Mouse (Mus musculus) intestine, postnatal 0 days (tissue): Measurements from ENCODE around the gene Aatk. TPM values are rescaled to one million over a fixed set of nuclear protein-coding genes. Genes with fewer than 3 reads are reported as not detected.

Experiments
- ATAC-seq: fragments of 200-750 bp; cut with Nextera tagmentation; 2 replicates; pipeline ENCODE4 v1.8.0; 2017; ENCODE audit warnings: mild to moderate bottlenecking, moderate TSS enrichment, moderate library complexity
- H3K27ac ChIP-seq: fragments of 300-500 bp; sonication (generic); 2 replicates; pipeline ENCODE4 v1.5.1; 2014; ENCODE audit warnings: mild to moderate bottlenecking, low read depth, low read length, moderate library complexity
- H3K27me3 ChIP-seq: fragments of 300-500 bp; sonication (generic); replicated peaks from 2 replicates; pipeline ENCODE4 v1.6.1; 2014; ENCODE audit warnings: low read length, mixed read lengths; ENCODE audit not compliant: control insufficient read depth, insufficient read depth
- H3K36me3 ChIP-seq: fragments of 300-500 bp; sonication (generic); 2 replicates; pipeline ENCODE4 v1.6.1; 2014; ENCODE audit warnings: mild to moderate bottlenecking, moderate library complexity; ENCODE audit not compliant: control insufficient read depth, insufficient read depth
- H3K4me1 ChIP-seq: fragments of 300-500 bp; sonication (generic); replicated peaks from 2 replicates; pipeline ENCODE4 v1.6.1; 2014; ENCODE audit warnings: antibody characterized with exemption, low read length, mixed read lengths; ENCODE audit not compliant: control insufficient read depth, insufficient read depth
- H3K4me2 ChIP-seq: fragments of 300-500 bp; sonication (generic); replicated peaks from 2 replicates; pipeline ENCODE4 v1.6.1; 2014; ENCODE audit warnings: low read depth, mild to moderate bottlenecking, moderate library complexity
- H3K4me3 ChIP-seq: fragments of 300-500 bp; sonication (generic); 2 replicates; pipeline ENCODE4 v1.5.1; 2014; ENCODE audit warnings: low read depth, low read length
- H3K9ac ChIP-seq: fragments of 300-500 bp; sonication (generic); 2 replicates; pipeline ENCODE4 v1.6.1; 2014; ENCODE audit warnings: mild to moderate bottlenecking, low read depth, low read length
- H3K9me3 ChIP-seq: fragments of 300-500 bp; sonication (generic); 2 replicates; pipeline ENCODE4 v1.6.1; 2016; ENCODE audit warnings: mixed run types; ENCODE audit not compliant: control insufficient read depth
- CTCF ChIP-seq: sonication (generic); IDR thresholded peaks from 2 replicates; pipeline ENCODE4 v1.5.1; 2016; ENCODE audit warnings: low read depth, mild to moderate bottlenecking, control low read depth, antibody characterized with exemption, moderate library complexity
- WGBS: fragments of 180-500 bp; shearing (Covaris S2); extraction: QIAGEN DNeasy Blood & Tissue Kit; methylation state at CpG from one replicate; pipeline ENCODE4 v1.1.7; 2014; 5-methylcytosine and 5-hydroxymethylcytosine counted together
- polyA plus RNA-seq: library from polyadenylated mRNA; unstranded; fragments of >200 nt; fragmentation: Nextera tagmentation; extraction: Ambion mirVana; gene quantifications from 2 replicates; pipeline ENCODE4 v1.2.1, GENCODE M21; 2015

Aatk gene
- polyA plus RNA-seq, 1 experiment from 2014 or later = 1.7 TPM

- TF ChIP-seq CTCF = no peak
- H3K9me3 ChIP-seq = no peaks in the 10 kb centered on the region
- no peaks in the 10 kb centered on the region for H3K27me3 ChIP-seq
- 75% methylated on average over 8 of the region's 8 CpGs for WGBS
- no peak overlapping the region for H3K4me3 ChIP-seq
- H3K27ac ChIP-seq = no peak overlapping the region
- no peak overlapping the region for H3K9ac ChIP-seq
- no peak for ATAC-seq
- H3K4me1 ChIP-seq = no peaks in the 10 kb centered on the region
- H3K4me2 ChIP-seq = no peak overlapping the region
- H3K36me3 ChIP-seq = no peaks in the 10 kb centered on the region
Observed at GRCm38 (mm10) chr11:120022216-120022615, 24.8 kb downstream of the Aatk start.

DNA sequence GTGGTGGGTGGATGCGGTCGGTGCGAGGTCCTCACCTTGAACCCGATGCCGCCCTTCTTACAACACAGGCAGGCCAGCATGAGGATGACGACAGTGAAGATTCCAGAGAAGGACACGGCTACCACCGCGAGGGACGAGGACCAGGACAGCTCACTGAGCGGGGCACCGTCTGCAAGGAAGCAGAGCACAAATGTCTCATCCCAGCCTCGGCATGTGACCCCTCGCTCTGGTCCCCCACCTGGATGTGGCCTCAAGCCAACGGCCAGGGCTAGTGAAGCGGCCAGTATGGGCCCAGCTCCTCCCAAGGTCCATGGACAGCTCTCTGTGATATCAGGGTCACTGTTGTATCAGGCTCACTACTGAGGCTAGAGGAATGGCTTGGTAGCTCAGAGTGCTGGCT is 25.6 kb downstream of the Aatk start:
- Histone ChIP-seq H3K4me3 (no peak overlapping the region), H3K4me1 (no peaks in the 10 kb centered on the region), H3K4me2 (no peak overlapping the region), H3K9ac (no peak overlapping the region), H3K27ac (no peak overlapping the region), H3K27me3 (no peaks in the 10 kb centered on the region), H3K36me3 (no peaks in the 10 kb centered on the region), H3K9me3 (no peaks in the 10 kb centered on the region)
- TF ChIP-seq CTCF = no peak
- WGBS = 91% methylated on average over 16 of the region's 16 CpGs
- ATAC-seq = no peak

GRCm38 (mm10) chr11:120019542-120020440 is 27.2 kb downstream of the Aatk start:
- TF ChIP-seq CTCF = no peak
- WGBS = 76% methylated on average over 23 of the region's 23 CpGs
- Histone ChIP-seq H3K36me3 (no peaks in the 10 kb centered on the region), H3K4me1 (no peaks in the 10 kb centered on the region), H3K27me3 (no peaks in the 10 kb centered on the region), H3K27ac (no peak overlapping the region), H3K9ac (no peak overlapping the region), H3K9me3 (no peaks in the 10 kb centered on the region), H3K4me3 (no peak overlapping the region), H3K4me2 (no peak overlapping the region)
- no peak for ATAC-seq

- Histone ChIP-seq H3K27me3 (peaks cover 6% of the 10 kb centered on the region; the same call in 1 of the 2 replicates), H3K9ac (no peak overlapping the region), H3K27ac (no peak overlapping the region), H3K4me1 (no peaks in the 10 kb centered on the region), H3K36me3 (no peaks in the 10 kb centered on the region), H3K4me3 (no peak overlapping the region), H3K4me2 (no peak overlapping the region), H3K9me3 (no peaks in the 10 kb centered on the region)
- no peak for ATAC-seq
- 83% methylated on average over 8 of the region's 8 CpGs for WGBS
- TF ChIP-seq CTCF = no peak
Observed at GRCm38 (mm10) chr11:120017011-120017410, 30.0 kb downstream of the Aatk start.

DNA sequence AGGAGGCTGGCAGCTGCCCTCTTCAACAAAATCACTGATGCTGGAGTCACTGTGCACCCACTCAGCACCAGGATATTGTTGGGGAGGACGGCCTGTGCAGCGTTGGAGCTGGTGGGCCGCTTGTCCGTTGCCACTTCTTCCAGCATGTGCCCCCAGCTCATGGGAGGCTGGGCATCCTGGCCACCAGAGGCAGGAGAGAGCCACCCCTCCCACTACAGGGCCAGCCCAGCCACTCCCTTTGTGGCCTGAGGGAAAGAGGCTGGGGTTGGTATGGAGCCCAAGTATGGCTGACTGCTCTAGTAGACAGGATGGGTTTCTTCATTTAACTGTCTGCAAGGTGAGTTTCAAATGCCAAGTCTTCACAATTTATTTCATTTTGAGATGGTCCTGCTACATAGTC is 32.2 kb downstream of the Aatk start:
- Histone ChIP-seq H3K9ac (no peak overlapping the region), H3K4me1 (no peaks in the 10 kb centered on the region), H3K4me3 (no peak overlapping the region), H3K9me3 (no peaks in the 10 kb centered on the region), H3K4me2 (no peak overlapping the region), H3K27me3 (peaks cover 10% of the 10 kb centered on the region; the same call in 1 of the 2 replicates), H3K36me3 (no peaks in the 10 kb centered on the region), H3K27ac (no peak overlapping the region)
- ATAC-seq = no peak
- WGBS = 97% methylated on average over 4 of the region's 4 CpGs
- peak; percentile 47 for TF ChIP-seq CTCF

GRCm38 (mm10) chr11:120013174-120013711 is 33.7 kb downstream of the Aatk start:
- Histone ChIP-seq H3K9me3 (no peaks in the 10 kb centered on the region), H3K4me1 (no peaks in the 10 kb centered on the region), H3K9ac (no peak overlapping the region), H3K27me3 (peaks cover 10% of the 10 kb centered on the region; the same call in 1 of the 2 replicates), H3K36me3 (no peaks in the 10 kb centered on the region), H3K4me3 (peak overlapping the region; percentile 34), H3K4me2 (peak overlapping the region; percentile 69), H3K27ac (no peak overlapping the region)
- peak; percentile 52 for ATAC-seq
- TF ChIP-seq CTCF = peak; percentile 95
- 7% methylated on average over 21 of the region's 21 CpGs for WGBS
